Mouse (Mus musculus): ENCODE measurements around the gene Sema3e. TPM values are rescaled to one million over a fixed set of nuclear protein-coding genes. Genes with fewer than 3 reads are reported as not detected.
A peak's percentile ranks its signal among the peaks of the same experiment; 100 is the strongest.

Sema3e gene
- polyA plus RNA-seq (2014; fragmentation: Nextera tagmentation; extraction: Ambion mirVana) = 1.9 TPM in 2 replicates

DNA sequence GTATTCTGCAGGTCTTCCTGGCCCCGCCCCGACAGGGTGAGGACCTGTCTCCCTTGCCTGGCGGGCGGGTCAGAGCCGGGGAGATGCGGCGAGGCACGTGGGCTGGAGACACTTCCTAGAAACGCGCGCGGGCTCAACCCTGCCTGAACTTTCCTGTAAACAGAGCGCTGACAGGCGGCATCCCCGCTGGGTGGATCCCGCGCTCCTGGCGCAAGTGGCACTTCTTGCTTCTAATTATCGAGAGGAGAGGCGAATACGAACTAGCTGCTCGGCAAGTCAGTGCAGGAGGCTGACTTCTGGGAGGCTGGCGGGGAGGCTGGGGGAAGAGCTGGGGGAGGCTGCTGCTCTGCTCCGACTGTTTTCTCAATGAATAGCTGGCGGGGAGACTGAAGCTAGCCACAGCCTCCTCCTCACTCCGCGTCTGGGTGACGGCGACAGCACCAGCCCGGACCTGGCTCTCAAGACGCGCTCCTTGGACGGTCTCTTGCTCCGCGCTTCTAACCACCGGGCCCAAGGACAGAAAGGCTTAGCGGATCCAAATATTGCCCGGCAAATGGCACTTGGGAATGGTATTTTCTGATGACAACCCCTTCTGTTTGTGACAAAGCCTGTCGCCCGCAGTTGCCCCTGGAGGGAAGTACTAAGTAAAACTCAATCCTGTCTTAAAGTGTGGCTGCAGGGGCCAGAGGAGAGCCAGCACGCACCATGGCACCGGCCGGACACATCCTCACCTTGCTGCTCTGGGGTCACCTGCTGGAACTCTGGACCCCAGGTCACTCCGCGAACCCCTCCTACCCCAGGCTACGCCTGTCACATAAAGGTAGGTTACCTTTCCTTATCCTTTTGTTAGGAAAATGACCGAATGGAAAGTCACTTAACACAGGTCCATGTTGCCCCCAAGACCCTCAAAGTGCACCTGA lies at the start of gene Sema3e:
TSS of gene Sema3e (plus strand) at position 72 of the 920 bp plus-strand sequence.
- H3K9me3 ChIP-seq (replicated peaks; ENCODE audit: control insufficient read depth, low read length) = no peaks in the 10 kb centered on the region
- peak; percentile 54 for DNase-seq (ENCODE audit: low spot score)
- peak within 1 kb of the TSS; percentile 50 for H3K4me3 ChIP-seq (ENCODE audit: low read depth, low read length)
- peak; percentile 52; the same call in 1 of the 2 replicates for ATAC-seq (replicated peaks; ENCODE audit: insufficient number of reproducible peaks, low FRiP score, low TSS enrichment, low read depth)
- H3K4me2 ChIP-seq (ENCODE audit: low read depth, low read length) = peak within 1 kb of the TSS; percentile 84
- peaks cover 5% of the 10 kb centered on the region for H3K27me3 ChIP-seq (ENCODE audit: control insufficient read depth, insufficient read depth, low read length)
- peak within 1 kb of the TSS; percentile 41 for H3K9ac ChIP-seq (replicated peaks; ENCODE audit: low read length)
- H3K4me1 ChIP-seq (ENCODE audit: control insufficient read depth, insufficient read depth, low read length) = no peaks in the 10 kb centered on the region
- 1% methylated on average over 47 of the region's 47 CpGs for WGBS
- no peak within 1 kb of the TSS for H3K27ac ChIP-seq (replicated peaks; ENCODE audit: low read depth, low read length)
- H3K36me3 ChIP-seq (replicated peaks; ENCODE audit: control insufficient read depth, insufficient read depth, low read depth, low read length) = no peaks in the 10 kb centered on the region

DNA sequence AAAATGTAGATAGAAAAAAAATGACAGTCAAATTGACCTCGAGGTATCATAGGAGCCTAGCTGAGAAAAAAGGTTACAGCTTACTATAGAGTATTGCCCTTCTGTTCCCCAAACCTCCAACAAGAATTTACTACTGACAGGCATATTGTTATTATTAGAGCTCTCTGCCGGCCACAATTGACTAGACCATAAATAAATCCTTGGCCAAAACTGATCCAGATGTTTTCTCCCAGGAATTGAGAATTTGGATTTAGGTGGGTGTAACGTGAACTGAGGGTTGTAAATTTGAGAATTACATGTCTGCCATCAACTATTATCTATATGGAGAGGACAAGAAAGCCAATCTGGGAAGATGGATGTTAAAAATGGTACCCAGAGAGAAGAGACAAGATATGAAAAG lies 47.5 kb upstream of the Sema3e start:
- no peak overlapping the region for H3K4me3 ChIP-seq (ENCODE audit: low read depth, low read length)
- no peaks in the 10 kb centered on the region for H3K4me1 ChIP-seq (ENCODE audit: control insufficient read depth, insufficient read depth, low read length)
- no peaks in the 10 kb centered on the region for H3K9me3 ChIP-seq (replicated peaks; ENCODE audit: control insufficient read depth, low read length)
- 45% methylated on average over 3 of the region's 3 CpGs for WGBS
- DNase-seq (ENCODE audit: low spot score) = peak; percentile 50
- no peak overlapping the region for H3K4me2 ChIP-seq (ENCODE audit: low read depth, low read length)
- no peaks in the 10 kb centered on the region for H3K27me3 ChIP-seq (ENCODE audit: control insufficient read depth, insufficient read depth, low read length)
- ATAC-seq (replicated peaks; ENCODE audit: insufficient number of reproducible peaks, low FRiP score, low TSS enrichment, low read depth) = no peak
- H3K27ac ChIP-seq (replicated peaks; ENCODE audit: low read depth, low read length) = no peak overlapping the region
- no peak overlapping the region for H3K9ac ChIP-seq (replicated peaks; ENCODE audit: low read length)
- no peaks in the 10 kb centered on the region for H3K36me3 ChIP-seq (replicated peaks; ENCODE audit: control insufficient read depth, insufficient read depth, low read depth, low read length)

GRCm38 (mm10) chr5:13979156-13979555 lies 45.9 kb upstream of the Sema3e start:
- Histone ChIP-seq H3K9ac (replicated peaks; ENCODE audit: low read length) (no peak overlapping the region), H3K4me2 (ENCODE audit: low read depth, low read length) (no peak overlapping the region), H3K9me3 (replicated peaks; ENCODE audit: control insufficient read depth, low read length) (no peaks in the 10 kb centered on the region), H3K27me3 (ENCODE audit: control insufficient read depth, insufficient read depth, low read length) (no peaks in the 10 kb centered on the region), H3K27ac (replicated peaks; ENCODE audit: low read depth, low read length) (no peak overlapping the region), H3K36me3 (replicated peaks; ENCODE audit: control insufficient read depth, insufficient read depth, low read depth, low read length) (no peaks in the 10 kb centered on the region), H3K4me3 (ENCODE audit: low read depth, low read length) (no peak overlapping the region), H3K4me1 (ENCODE audit: control insufficient read depth, insufficient read depth, low read length) (no peaks in the 10 kb centered on the region)
- ATAC-seq (replicated peaks; ENCODE audit: insufficient number of reproducible peaks, low FRiP score, low TSS enrichment, low read depth) = no peak
- no peak for DNase-seq (ENCODE audit: low spot score)
- 91% methylated on average over 4 of the region's 4 CpGs for WGBS

GRCm38 (mm10) chr5:13982417-13983054 lies 42.5 kb upstream of the Sema3e start:
- no peaks in the 10 kb centered on the region for H3K9me3 ChIP-seq (replicated peaks; ENCODE audit: control insufficient read depth, low read length)
- H3K36me3 ChIP-seq (replicated peaks; ENCODE audit: control insufficient read depth, insufficient read depth, low read depth, low read length) = no peaks in the 10 kb centered on the region
- WGBS = 36% methylated on average over 7 of the region's 7 CpGs
- no peak overlapping the region for H3K9ac ChIP-seq (replicated peaks; ENCODE audit: low read length)
- no peak for ATAC-seq (replicated peaks; ENCODE audit: insufficient number of reproducible peaks, low FRiP score, low TSS enrichment, low read depth)
- H3K4me1 ChIP-seq (ENCODE audit: control insufficient read depth, insufficient read depth, low read length) = no peaks in the 10 kb centered on the region
- no peak for DNase-seq (ENCODE audit: low spot score)
- no peak overlapping the region for H3K4me2 ChIP-seq (ENCODE audit: low read depth, low read length)
- H3K4me3 ChIP-seq (ENCODE audit: low read depth, low read length) = no peak overlapping the region
- H3K27me3 ChIP-seq (ENCODE audit: control insufficient read depth, insufficient read depth, low read length) = no peaks in the 10 kb centered on the region
- no peak overlapping the region for H3K27ac ChIP-seq (replicated peaks; ENCODE audit: low read depth, low read length)

GRCm38 (mm10) chr5:13983608-13984007 lies 41.5 kb upstream of the Sema3e start:
- Histone ChIP-seq H3K27me3 (ENCODE audit: control insufficient read depth, insufficient read depth, low read length) (no peaks in the 10 kb centered on the region), H3K4me1 (ENCODE audit: control insufficient read depth, insufficient read depth, low read length) (no peaks in the 10 kb centered on the region), H3K9me3 (replicated peaks; ENCODE audit: control insufficient read depth, low read length) (no peaks in the 10 kb centered on the region), H3K36me3 (replicated peaks; ENCODE audit: control insufficient read depth, insufficient read depth, low read depth, low read length) (no peaks in the 10 kb centered on the region), H3K4me2 (ENCODE audit: low read depth, low read length) (no peak overlapping the region), H3K27ac (replicated peaks; ENCODE audit: low read depth, low read length) (no peak overlapping the region), H3K4me3 (ENCODE audit: low read depth, low read length) (no peak overlapping the region), H3K9ac (replicated peaks; ENCODE audit: low read length) (no peak overlapping the region)
- no peak for ATAC-seq (replicated peaks; ENCODE audit: insufficient number of reproducible peaks, low FRiP score, low TSS enrichment, low read depth)
- WGBS = 60% methylated on average over 4 of the region's 4 CpGs
- no peak for DNase-seq (ENCODE audit: low spot score)

DNA sequence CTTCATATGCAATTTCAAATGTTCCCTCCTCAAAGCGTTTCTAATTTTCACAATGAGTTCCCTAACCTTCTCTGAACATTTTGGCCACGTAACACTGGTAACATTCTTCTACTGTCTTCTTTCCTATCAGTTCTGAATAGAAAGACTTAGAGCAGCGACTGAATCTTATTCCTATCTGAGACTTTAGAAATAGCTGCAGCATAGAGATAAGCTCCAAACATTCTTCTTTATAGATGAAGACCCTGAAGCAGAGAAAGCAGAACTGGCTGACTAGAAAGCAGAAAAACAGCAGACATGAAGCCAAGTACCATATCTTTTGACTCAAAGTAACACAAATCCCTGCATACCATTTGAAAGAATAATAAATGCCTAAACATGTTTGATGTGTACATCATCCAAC lies 39.4 kb upstream of the Sema3e start:
- Histone ChIP-seq H3K36me3 (replicated peaks; ENCODE audit: control insufficient read depth, insufficient read depth, low read depth, low read length) (no peaks in the 10 kb centered on the region), H3K9ac (replicated peaks; ENCODE audit: low read length) (no peak overlapping the region), H3K4me2 (ENCODE audit: low read depth, low read length) (no peak overlapping the region), H3K4me1 (ENCODE audit: control insufficient read depth, insufficient read depth, low read length) (no peaks in the 10 kb centered on the region), H3K9me3 (replicated peaks; ENCODE audit: control insufficient read depth, low read length) (no peaks in the 10 kb centered on the region), H3K4me3 (ENCODE audit: low read depth, low read length) (no peak overlapping the region), H3K27ac (replicated peaks; ENCODE audit: low read depth, low read length) (no peak overlapping the region), H3K27me3 (ENCODE audit: control insufficient read depth, insufficient read depth, low read length) (no peaks in the 10 kb centered on the region)
- WGBS = 90% methylated on average over 3 of the region's 3 CpGs
- DNase-seq (ENCODE audit: low spot score) (no peak), ATAC-seq (replicated peaks; ENCODE audit: insufficient number of reproducible peaks, low FRiP score, low TSS enrichment, low read depth) (no peak)

GRCm38 (mm10) chr5:13987123-13987522 lies 38.0 kb upstream of the Sema3e start:
- no peak for DNase-seq (ENCODE audit: low spot score)
- no peaks in the 10 kb centered on the region for H3K9me3 ChIP-seq (replicated peaks; ENCODE audit: control insufficient read depth, low read length)
- no peak for ATAC-seq (replicated peaks; ENCODE audit: insufficient number of reproducible peaks, low FRiP score, low TSS enrichment, low read depth)
- H3K4me2 ChIP-seq (ENCODE audit: low read depth, low read length) = no peak overlapping the region
- no peaks in the 10 kb centered on the region for H3K4me1 ChIP-seq (ENCODE audit: control insufficient read depth, insufficient read depth, low read length)
- H3K4me3 ChIP-seq (ENCODE audit: low read depth, low read length) = no peak overlapping the region
- H3K9ac ChIP-seq (replicated peaks; ENCODE audit: low read length) = no peak overlapping the region
- 57% methylated on average over 1 of the region's 1 CpGs for WGBS
- no peak overlapping the region for H3K27ac ChIP-seq (replicated peaks; ENCODE audit: low read depth, low read length)
- no peaks in the 10 kb centered on the region for H3K27me3 ChIP-seq (ENCODE audit: control insufficient read depth, insufficient read depth, low read length)
- H3K36me3 ChIP-seq (replicated peaks; ENCODE audit: control insufficient read depth, insufficient read depth, low read depth, low read length) = no peaks in the 10 kb centered on the region

- Histone ChIP-seq H3K4me3 (ENCODE audit: low read depth, low read length) (no peak overlapping the region), H3K4me2 (ENCODE audit: low read depth, low read length) (no peak overlapping the region), H3K27ac (replicated peaks; ENCODE audit: low read depth, low read length) (no peak overlapping the region), H3K9ac (replicated peaks; ENCODE audit: low read length) (no peak overlapping the region), H3K9me3 (replicated peaks; ENCODE audit: control insufficient read depth, low read length) (no peaks in the 10 kb centered on the region), H3K4me1 (ENCODE audit: control insufficient read depth, insufficient read depth, low read length) (no peaks in the 10 kb centered on the region), H3K36me3 (replicated peaks; ENCODE audit: control insufficient read depth, insufficient read depth, low read depth, low read length) (no peaks in the 10 kb centered on the region), H3K27me3 (ENCODE audit: control insufficient read depth, insufficient read depth, low read length) (no peaks in the 10 kb centered on the region)
- WGBS = 62% methylated on average over 2 of the region's 2 CpGs
- DNase-seq (ENCODE audit: low spot score) = no peak
- ATAC-seq (replicated peaks; ENCODE audit: insufficient number of reproducible peaks, low FRiP score, low TSS enrichment, low read depth) = no peak
Observed at GRCm38 (mm10) chr5:13988023-13988422, 37.1 kb upstream of the Sema3e start.

Data from embryonic facial prominence, embryonic 11.5 days (tissue).